Mouse (Mus musculus) adipocyte (in vitro differentiated cells): ENCODE measurements at regions not wholly inside any gene's neighbourhood (a gene's known extent, or its start where the extent isn't known, plus 50 kb on each side); places are given as distances from the start of the nearest gene placed in this dataset.
A peak's percentile ranks its signal among the peaks of the same experiment; 100 is the strongest.

Source experiments
- DNase-seq: peaks from one replicate; pipeline ENCODE4 v3.0.0-alpha.2; 2016; ENCODE audit warnings: low spot score

- DNase-seq: no peak
These were observed 129.6 kb upstream of the Psmd7 start for GRCm38 (mm10) chr8:107717856-107718255.

DNA sequence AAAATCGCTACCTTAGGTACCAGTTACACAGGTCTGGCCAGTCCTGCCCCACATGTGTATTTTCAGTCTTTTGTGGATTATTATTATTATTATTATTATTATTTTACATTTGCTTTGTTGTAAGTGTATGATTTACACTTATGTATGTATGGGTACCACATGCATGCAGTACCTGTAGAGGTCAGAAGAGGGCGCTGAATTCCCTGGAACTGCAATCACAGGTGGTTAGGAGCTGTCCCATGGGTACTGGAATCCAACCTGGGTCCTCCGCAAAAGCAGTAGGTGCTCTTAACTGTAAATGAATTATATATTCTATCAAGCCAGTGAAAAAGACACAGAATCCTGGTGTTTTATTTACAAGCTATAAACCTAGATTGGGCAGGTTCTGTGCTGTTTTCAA is 131.4 kb upstream of the Psmd7 start:
- no peak for DNase-seq

GRCm38 (mm10) chr8:107726716-107727115 is 138.5 kb upstream of the Psmd7 start:
- DNase-seq: peak; percentile 48

- no peak for DNase-seq
These were observed 139.0 kb upstream of the Psmd7 start for GRCm38 (mm10) chr8:107727276-107727675.

DNA sequence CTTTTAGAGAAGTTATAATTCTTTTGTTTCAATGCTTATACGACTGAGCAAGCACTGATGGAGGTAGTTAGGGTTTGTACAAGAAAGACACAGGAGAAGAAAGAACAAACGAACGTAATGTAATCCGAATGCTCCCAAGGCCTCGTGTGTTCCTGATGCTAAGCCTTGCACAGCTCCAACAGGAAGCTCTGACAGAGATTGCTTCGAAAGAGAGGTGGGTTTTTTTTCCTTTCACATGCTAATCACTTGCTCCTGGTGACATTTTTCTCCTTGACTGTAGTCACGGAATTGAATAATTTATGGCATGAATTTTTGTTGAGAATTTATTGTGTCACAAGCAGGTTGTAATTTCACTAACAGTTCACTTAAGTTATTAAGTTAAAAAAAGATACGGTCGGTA is 150.8 kb upstream of the Psmd7 start:
- no peak for DNase-seq

GRCm38 (mm10) chr8:107757083-107757482 is 168.8 kb upstream of the Psmd7 start:
- DNase-seq: no peak

DNA sequence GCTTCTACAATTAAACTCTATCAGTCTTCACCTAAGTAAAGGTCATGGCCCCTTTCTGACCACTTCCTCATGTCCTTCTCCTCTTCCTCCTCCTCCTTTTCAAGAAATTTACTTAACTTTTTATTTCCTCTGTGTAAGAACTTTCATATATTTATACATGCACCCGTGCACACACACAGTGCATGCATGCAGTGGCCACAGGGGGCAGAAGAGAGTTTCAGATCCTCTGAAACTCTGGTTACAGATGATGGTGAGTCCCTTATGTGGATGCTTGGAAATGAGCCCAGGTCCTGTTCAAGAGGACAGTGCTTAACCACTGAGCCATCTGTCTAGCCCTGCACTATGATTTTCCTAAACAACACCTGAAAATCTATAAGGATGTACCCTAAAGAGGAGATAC is 170.4 kb upstream of the Psmd7 start:
- DNase-seq: no peak

- DNase-seq: no peak
These were observed 165.5 kb upstream of the Zfhx3 start for GRCm38 (mm10) chr8:107776906-107777305.

DNA sequence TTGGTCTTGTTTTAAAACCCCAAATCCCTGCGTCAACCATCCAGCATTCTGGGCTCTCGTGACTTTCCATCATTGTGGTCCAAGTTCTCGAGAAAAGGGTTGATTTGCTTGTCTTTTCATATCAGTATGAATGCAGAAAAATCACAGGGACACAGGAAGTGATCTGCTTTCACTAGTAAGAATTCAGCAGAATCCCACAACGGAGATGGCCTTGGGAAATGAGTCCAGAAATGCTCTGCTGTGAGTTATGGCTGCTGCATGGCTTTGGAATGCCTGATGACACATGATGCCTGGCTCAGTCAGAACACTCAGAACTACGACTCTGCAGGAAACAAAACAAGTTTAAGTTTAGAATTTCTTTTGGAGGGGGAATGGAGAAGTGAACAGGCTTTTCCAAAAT is 156.7 kb upstream of the Zfhx3 start:
- no peak for DNase-seq

- DNase-seq: no peak
These were observed 150.2 kb upstream of the Zfhx3 start for GRCm38 (mm10) chr8:107792286-107792685.

DNA sequence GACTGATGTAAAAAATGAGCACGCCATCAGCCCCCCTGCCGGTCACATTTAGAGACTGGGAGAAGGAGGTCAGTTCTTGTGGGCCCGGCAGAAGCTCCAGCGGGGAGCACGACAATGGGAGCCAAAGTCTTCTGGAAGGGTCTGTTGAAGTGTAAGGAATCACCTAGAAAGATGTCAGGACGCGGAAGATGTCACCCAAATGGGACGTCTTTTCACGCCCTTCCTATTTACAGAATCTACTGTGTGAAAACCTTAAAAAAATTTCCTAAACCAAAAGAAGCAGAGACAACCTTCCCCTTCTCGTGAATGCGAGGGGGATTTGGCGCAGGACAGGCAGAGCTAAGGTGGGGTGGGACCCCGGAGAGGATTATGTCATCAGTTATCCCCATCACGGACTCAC is 127.5 kb upstream of the Zfhx3 start:
- DNase-seq: no peak

DNA sequence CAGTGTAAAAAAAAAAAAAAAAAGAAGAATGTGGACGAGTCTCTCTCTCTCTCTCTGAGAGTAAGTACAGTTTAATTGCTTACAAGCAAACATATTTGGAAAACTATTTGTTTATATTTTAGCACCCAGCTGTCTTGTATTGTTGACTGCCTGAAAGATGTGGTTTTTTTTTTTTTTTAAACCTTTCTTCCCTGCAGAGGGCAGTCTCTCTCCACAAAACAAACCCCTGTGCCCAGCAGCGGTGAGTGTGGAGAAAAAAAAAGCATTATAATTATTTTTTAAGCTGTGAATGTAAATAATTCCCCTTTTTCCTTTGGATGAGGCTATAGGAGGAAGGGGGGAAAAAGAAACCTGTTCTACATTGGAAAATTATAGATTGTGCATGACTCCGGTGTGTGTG is 126.7 kb upstream of the Zfhx3 start:
- peak; percentile 30 for DNase-seq

GRCm38 (mm10) chr8:107817796-107818195 is 124.6 kb upstream of the Zfhx3 start:
- no peak for DNase-seq

DNA sequence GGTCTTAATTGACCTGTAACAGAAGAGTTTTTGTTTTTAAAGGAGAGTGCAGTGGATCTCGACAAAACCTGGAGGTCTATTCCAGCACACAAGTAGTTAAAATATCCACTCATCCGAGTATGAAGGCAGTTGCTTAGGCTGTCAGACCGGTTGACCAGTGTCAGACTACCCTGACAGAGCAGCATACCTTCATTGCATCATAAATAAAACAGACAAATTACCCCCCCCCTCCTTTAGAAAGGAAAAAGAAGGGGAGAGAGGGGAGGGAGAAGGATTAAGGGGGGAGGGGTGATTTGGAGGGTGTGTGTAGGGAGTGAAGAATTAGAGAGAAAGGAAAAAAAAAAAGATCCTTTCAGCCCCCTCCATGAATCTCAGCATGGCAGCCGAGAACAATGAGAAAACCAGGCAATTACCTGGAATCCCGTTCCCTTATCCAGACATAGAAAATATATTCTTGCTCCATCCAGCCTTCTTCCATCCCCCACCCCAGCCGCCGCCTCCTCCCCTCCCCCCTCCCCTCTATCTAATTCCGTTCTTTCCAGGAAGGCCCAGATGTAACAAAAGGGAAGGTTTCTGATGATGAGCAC is 122.2 kb upstream of the Zfhx3 start:
- DNase-seq: no peak

DNA sequence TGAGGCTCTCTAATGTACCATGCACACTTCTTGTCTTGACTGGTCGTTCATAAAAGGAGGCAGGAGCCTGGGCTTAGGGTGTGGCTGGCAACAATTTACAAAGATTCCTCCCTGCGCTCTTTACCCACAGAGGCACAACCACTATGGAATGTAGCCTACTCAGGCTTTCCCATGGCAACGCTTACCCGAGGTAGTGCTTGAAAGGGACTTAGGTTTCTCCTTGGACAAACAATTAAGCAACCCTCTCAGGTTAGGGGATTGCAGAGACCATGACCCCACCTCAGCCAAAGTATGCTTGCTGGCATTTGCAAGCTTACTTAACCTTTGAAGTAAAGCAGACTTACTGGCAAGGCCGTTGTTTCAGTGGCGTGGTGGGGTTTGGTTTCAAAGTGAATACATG is 120.9 kb upstream of the Zfhx3 start:
- DNase-seq: no peak

DNA sequence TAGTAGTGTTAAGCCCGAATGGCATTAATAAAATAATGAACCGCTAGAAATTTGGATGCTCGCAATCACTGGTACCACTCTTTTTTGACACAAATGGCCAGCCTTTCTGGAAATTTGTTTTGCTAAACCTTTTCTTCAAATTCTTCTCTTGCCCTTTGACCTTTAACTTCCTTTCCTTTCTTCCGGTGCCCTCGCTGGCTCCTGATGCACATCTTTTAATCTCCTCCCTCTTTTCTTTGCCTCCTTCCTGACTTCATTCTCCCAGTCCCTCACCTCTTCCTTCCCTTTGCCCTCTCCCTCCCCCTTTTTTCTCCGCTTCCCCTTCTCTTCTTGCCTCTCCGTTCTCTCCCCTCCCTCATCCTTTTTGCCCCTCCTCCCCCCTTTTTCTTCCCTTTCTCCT is 118.3 kb upstream of the Zfhx3 start:
- no peak for DNase-seq

DNA sequence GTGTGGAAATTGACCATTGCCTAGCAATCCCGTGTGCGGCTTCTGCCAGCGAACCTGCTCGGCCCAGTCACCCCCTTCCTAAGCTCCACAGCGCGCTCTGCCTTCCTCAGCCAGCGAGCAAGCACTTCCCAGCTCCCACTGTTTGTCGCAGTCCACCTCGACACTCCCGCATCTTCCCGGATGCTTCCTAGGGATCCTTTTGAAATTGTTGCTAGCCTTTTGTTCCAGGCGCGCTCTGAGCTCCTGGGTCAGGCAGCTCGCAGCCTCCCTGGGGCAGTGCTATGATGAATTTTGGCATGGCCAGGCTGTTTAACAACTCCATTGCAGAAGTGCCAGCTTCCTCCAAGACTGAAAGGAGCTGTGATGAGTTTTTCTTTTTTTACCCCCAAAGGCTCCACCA is 117.8 kb upstream of the Zfhx3 start:
- DNase-seq: no peak

- no peak for DNase-seq
These were observed 114.8 kb upstream of the Zfhx3 start for GRCm38 (mm10) chr8:107827500-107828125.

- no peak for DNase-seq
These were observed 113.9 kb upstream of the Zfhx3 start for GRCm38 (mm10) chr8:107828541-107828940.

GRCm38 (mm10) chr8:107833481-107833880 is 109.0 kb upstream of the Zfhx3 start:
- DNase-seq: no peak

- no peak for DNase-seq
These were observed 96.3 kb upstream of the Zfhx3 start for GRCm38 (mm10) chr8:107846141-107846540.

DNA sequence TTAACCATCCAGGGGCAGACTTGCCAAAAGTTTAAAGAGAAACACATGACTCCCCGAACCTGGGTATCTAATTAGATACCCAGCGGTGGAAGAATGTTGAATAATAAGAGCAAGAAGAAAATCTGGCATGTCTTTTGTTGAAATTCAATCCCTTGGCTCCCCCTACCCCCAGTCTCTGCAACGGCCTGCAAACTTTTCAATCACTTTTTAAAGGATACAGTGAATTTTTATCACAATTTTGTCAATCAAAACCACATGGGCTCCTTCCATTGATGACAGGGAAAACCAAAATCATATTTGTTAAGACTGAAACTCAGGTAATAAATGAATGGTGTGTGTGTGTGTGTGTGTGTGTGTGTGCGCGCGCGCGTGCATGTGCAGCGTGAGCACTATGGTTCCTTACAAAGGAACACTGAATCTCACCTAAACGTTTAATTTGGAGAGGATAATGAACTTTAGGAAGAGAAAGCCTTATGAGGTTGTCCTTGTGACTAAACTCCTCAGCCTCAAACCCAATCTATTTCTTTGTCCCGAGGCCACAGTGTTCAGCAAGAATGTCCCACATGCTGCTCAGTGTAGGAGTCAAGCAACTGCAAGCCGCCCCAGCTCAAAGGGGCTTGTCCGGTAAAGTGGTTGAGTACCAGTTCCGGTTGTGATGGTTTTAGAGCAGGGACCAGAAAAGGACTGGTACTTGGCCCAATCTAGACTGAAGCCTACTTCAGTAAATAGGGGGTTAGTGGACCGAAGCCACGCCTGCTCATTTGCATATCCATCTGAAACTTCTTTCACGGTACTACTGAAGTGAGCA is 91.0 kb upstream of the Zfhx3 start:
- DNase-seq: no peak

DNA sequence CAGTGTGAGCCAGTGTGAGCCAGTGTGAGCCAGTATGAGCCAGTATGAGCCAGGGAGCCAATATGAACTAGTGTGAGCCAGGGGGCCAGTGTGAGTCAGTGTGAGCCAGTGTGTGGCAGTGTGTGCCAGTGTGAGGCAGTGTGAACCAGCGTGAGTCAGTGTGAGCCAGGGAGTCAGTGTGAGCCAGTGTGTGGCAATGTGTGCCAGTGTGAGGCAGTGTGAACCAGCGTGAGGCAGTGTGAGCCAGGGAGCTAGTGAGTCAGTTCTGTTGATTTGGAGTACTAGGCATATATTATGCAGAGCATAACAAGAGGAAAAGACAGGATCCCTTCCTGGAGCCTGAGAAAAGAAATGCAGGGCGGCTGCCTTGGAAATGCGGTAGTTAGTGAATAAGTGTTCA is 82.7 kb upstream of the Zfhx3 start:
- no peak for DNase-seq

GRCm38 (mm10) chr8:107860251-107860650 is 82.2 kb upstream of the Zfhx3 start:
- no peak for DNase-seq
